Mouse (Mus musculus): Measurements from ENCODE around the gene Erc1. TPM values are rescaled to one million over a fixed set of nuclear protein-coding genes. Genes with fewer than 3 reads are reported as not detected.

Gene Erc1
- polyA plus RNA-seq, 1 experiment from 2014 or later, result 44.0 TPM

- Histone ChIP-seq H3K4me1 (replicated peaks; ENCODE audit: control insufficient read depth, insufficient read depth, low read length) (0 out of 2 replicates have a peak, but pooled peaks cover 5% of the 10 kb centered on the region), H3K9me3 (ENCODE audit: control insufficient read depth, low read length) (no peaks in the 10 kb centered on the region), H3K27me3 (ENCODE audit: control insufficient read depth, insufficient read depth, low read length) (no peaks in the 10 kb centered on the region), H3K36me3 (ENCODE audit: control insufficient read depth, insufficient read depth, low read length) (no peaks in the 10 kb centered on the region), H3K9ac (ENCODE audit: low read depth, low read length) (no peak overlapping the region; the same call in 1 of the 2 replicates), H3K4me2 (replicated peaks; ENCODE audit: low read depth, low read length) (no peak overlapping the region), H3K4me3 (ENCODE audit: low read depth, low read length) (no peak overlapping the region), H3K27ac (ENCODE audit: low read depth, low read length) (no peak overlapping the region)
- 75% methylated on average over 3 of the region's 3 CpGs for WGBS
- DNase-seq (ENCODE audit: low spot score), result no peak
- ATAC-seq (ENCODE audit: low FRiP score), result no peak
Measured at GRCm38 (mm10) chr6:119849348-119849709, 1.4 kb upstream of the Erc1 start.

- ATAC-seq (ENCODE audit: low FRiP score) (peak; percentile 62; the same call in 1 of the 2 replicates), DNase-seq (ENCODE audit: low spot score) (no peak)
- H3K4me1 ChIP-seq (replicated peaks; ENCODE audit: control insufficient read depth, insufficient read depth, low read length), result 0 out of 2 replicates have a peak, but pooled peaks cover 5% of the 10 kb centered on the region
- peak overlapping the region; percentile 88 for H3K9ac ChIP-seq (ENCODE audit: low read depth, low read length)
- H3K36me3 ChIP-seq (ENCODE audit: control insufficient read depth, insufficient read depth, low read length), result no peaks in the 10 kb centered on the region
- H3K9me3 ChIP-seq (ENCODE audit: control insufficient read depth, low read length), result no peaks in the 10 kb centered on the region
- peak overlapping the region; percentile 93 for H3K27ac ChIP-seq (ENCODE audit: low read depth, low read length)
- WGBS, result 28% methylated on average over 13 of the region's 13 CpGs
- no peaks in the 10 kb centered on the region for H3K27me3 ChIP-seq (ENCODE audit: control insufficient read depth, insufficient read depth, low read length)
- peak overlapping the region; percentile 93 for H3K4me3 ChIP-seq (ENCODE audit: low read depth, low read length)
- H3K4me2 ChIP-seq (replicated peaks; ENCODE audit: low read depth, low read length), result peak overlapping the region; percentile 76
Measured at GRCm38 (mm10) chr6:119848696-119849347, 855 bp upstream of the Erc1 start.

- Histone ChIP-seq H3K4me1 (replicated peaks; ENCODE audit: control insufficient read depth, insufficient read depth, low read length) (0 out of 2 replicates have a peak, but pooled peaks cover 5% of the 10 kb centered on the region), H3K4me3 (ENCODE audit: low read depth, low read length) (peak overlapping the region; percentile 93), H3K9ac (ENCODE audit: low read depth, low read length) (peak overlapping the region; percentile 88), H3K27me3 (ENCODE audit: control insufficient read depth, insufficient read depth, low read length) (no peaks in the 10 kb centered on the region), H3K4me2 (replicated peaks; ENCODE audit: low read depth, low read length) (peak overlapping the region; percentile 76), H3K36me3 (ENCODE audit: control insufficient read depth, insufficient read depth, low read length) (no peaks in the 10 kb centered on the region), H3K27ac (ENCODE audit: low read depth, low read length) (peak overlapping the region; percentile 93), H3K9me3 (ENCODE audit: control insufficient read depth, low read length) (no peaks in the 10 kb centered on the region)
- DNase-seq (ENCODE audit: low spot score) (no peak), ATAC-seq (ENCODE audit: low FRiP score) (peak; percentile 44)
- WGBS, result 0% methylated on average over 37 of the region's 40 CpGs
Measured at GRCm38 (mm10) chr6:119847518-119848033, 391 bp downstream of the Erc1 start.

- Histone ChIP-seq H3K27me3 (ENCODE audit: control insufficient read depth, insufficient read depth, low read length) (no peaks in the 10 kb centered on the region), H3K9me3 (ENCODE audit: control insufficient read depth, low read length) (no peaks in the 10 kb centered on the region), H3K4me1 (replicated peaks; ENCODE audit: control insufficient read depth, insufficient read depth, low read length) (0 out of 2 replicates have a peak, but pooled peaks cover 5% of the 10 kb centered on the region), H3K36me3 (ENCODE audit: control insufficient read depth, insufficient read depth, low read length) (no peaks in the 10 kb centered on the region), H3K27ac (ENCODE audit: low read depth, low read length) (no peak overlapping the region; the same call in 1 of the 2 replicates), H3K9ac (ENCODE audit: low read depth, low read length) (peak overlapping the region; percentile 88), H3K4me3 (ENCODE audit: low read depth, low read length) (peak overlapping the region; percentile 93), H3K4me2 (replicated peaks; ENCODE audit: low read depth, low read length) (peak overlapping the region; percentile 76)
- 27% methylated on average over 11 of the region's 11 CpGs for WGBS
- DNase-seq (ENCODE audit: low spot score) (peak; percentile 40), ATAC-seq (ENCODE audit: low FRiP score) (no peak)
Measured at GRCm38 (mm10) chr6:119846751-119847517, 1.0 kb downstream of the Erc1 start.

GRCm38 (mm10) chr6:119829951-119830350 lies 18.0 kb downstream of the Erc1 start:
- WGBS, result 80% methylated on average over 5 of the region's 5 CpGs
- Histone ChIP-seq H3K4me2 (replicated peaks; ENCODE audit: low read depth, low read length) (no peak overlapping the region), H3K9me3 (ENCODE audit: control insufficient read depth, low read length) (no peaks in the 10 kb centered on the region), H3K27ac (ENCODE audit: low read depth, low read length) (no peak overlapping the region), H3K4me1 (replicated peaks; ENCODE audit: control insufficient read depth, insufficient read depth, low read length) (no peaks in the 10 kb centered on the region), H3K36me3 (ENCODE audit: control insufficient read depth, insufficient read depth, low read length) (no peaks in the 10 kb centered on the region), H3K4me3 (ENCODE audit: low read depth, low read length) (no peak overlapping the region), H3K27me3 (ENCODE audit: control insufficient read depth, insufficient read depth, low read length) (no peaks in the 10 kb centered on the region), H3K9ac (ENCODE audit: low read depth, low read length) (no peak overlapping the region)
- ATAC-seq (ENCODE audit: low FRiP score) (no peak), DNase-seq (ENCODE audit: low spot score) (no peak)

GRCm38 (mm10) chr6:119828165-119828564 lies 19.8 kb downstream of the Erc1 start:
- Histone ChIP-seq H3K27me3 (ENCODE audit: control insufficient read depth, insufficient read depth, low read length) (no peaks in the 10 kb centered on the region), H3K9me3 (ENCODE audit: control insufficient read depth, low read length) (no peaks in the 10 kb centered on the region), H3K4me2 (replicated peaks; ENCODE audit: low read depth, low read length) (no peak overlapping the region), H3K4me1 (replicated peaks; ENCODE audit: control insufficient read depth, insufficient read depth, low read length) (no peaks in the 10 kb centered on the region), H3K9ac (ENCODE audit: low read depth, low read length) (no peak overlapping the region), H3K36me3 (ENCODE audit: control insufficient read depth, insufficient read depth, low read length) (0 out of 2 replicates have a peak, but pooled peaks cover 2% of the 10 kb centered on the region), H3K4me3 (ENCODE audit: low read depth, low read length) (no peak overlapping the region), H3K27ac (ENCODE audit: low read depth, low read length) (no peak overlapping the region)
- ATAC-seq (ENCODE audit: low FRiP score) (no peak), DNase-seq (ENCODE audit: low spot score) (no peak)
- 95% methylated on average over 1 of the region's 1 CpGs for WGBS

GRCm38 (mm10) chr6:119826701-119827100 lies 21.3 kb downstream of the Erc1 start:
- DNase-seq (ENCODE audit: low spot score) (no peak), ATAC-seq (ENCODE audit: low FRiP score) (no peak)
- H3K4me3 ChIP-seq (ENCODE audit: low read depth, low read length), result no peak overlapping the region
- no peak overlapping the region for H3K27ac ChIP-seq (ENCODE audit: low read depth, low read length)
- H3K4me1 ChIP-seq (replicated peaks; ENCODE audit: control insufficient read depth, insufficient read depth, low read length), result no peaks in the 10 kb centered on the region
- 96% methylated on average over 4 of the region's 4 CpGs for WGBS
- H3K36me3 ChIP-seq (ENCODE audit: control insufficient read depth, insufficient read depth, low read length), result 0 out of 2 replicates have a peak, but pooled peaks cover 2% of the 10 kb centered on the region
- no peak overlapping the region for H3K9ac ChIP-seq (ENCODE audit: low read depth, low read length)
- H3K4me2 ChIP-seq (replicated peaks; ENCODE audit: low read depth, low read length), result no peak overlapping the region
- no peaks in the 10 kb centered on the region for H3K27me3 ChIP-seq (ENCODE audit: control insufficient read depth, insufficient read depth, low read length)
- H3K9me3 ChIP-seq (ENCODE audit: control insufficient read depth, low read length), result no peaks in the 10 kb centered on the region

GRCm38 (mm10) chr6:119822216-119822615 lies 25.8 kb downstream of the Erc1 start:
- no peaks in the 10 kb centered on the region for H3K4me1 ChIP-seq (replicated peaks; ENCODE audit: control insufficient read depth, insufficient read depth, low read length)
- DNase-seq (ENCODE audit: low spot score), result no peak
- 89% methylated on average over 1 of the region's 1 CpGs for WGBS
- H3K9me3 ChIP-seq (ENCODE audit: control insufficient read depth, low read length), result no peaks in the 10 kb centered on the region
- 0 out of 2 replicates have a peak, but pooled peaks cover 2% of the 10 kb centered on the region for H3K36me3 ChIP-seq (ENCODE audit: control insufficient read depth, insufficient read depth, low read length)
- no peak overlapping the region for H3K27ac ChIP-seq (ENCODE audit: low read depth, low read length)
- H3K27me3 ChIP-seq (ENCODE audit: control insufficient read depth, insufficient read depth, low read length), result no peaks in the 10 kb centered on the region
- no peak overlapping the region for H3K4me2 ChIP-seq (replicated peaks; ENCODE audit: low read depth, low read length)
- no peak overlapping the region for H3K4me3 ChIP-seq (ENCODE audit: low read depth, low read length)
- no peak for ATAC-seq (ENCODE audit: low FRiP score)
- no peak overlapping the region for H3K9ac ChIP-seq (ENCODE audit: low read depth, low read length)
